Mouse (Mus musculus): ENCODE measurements at regions not wholly inside any gene's neighbourhood (a gene's known extent, or its start where the extent isn't known, plus 50 kb on each side); places are given as distances from the start of the nearest gene placed in this dataset.

DNA sequence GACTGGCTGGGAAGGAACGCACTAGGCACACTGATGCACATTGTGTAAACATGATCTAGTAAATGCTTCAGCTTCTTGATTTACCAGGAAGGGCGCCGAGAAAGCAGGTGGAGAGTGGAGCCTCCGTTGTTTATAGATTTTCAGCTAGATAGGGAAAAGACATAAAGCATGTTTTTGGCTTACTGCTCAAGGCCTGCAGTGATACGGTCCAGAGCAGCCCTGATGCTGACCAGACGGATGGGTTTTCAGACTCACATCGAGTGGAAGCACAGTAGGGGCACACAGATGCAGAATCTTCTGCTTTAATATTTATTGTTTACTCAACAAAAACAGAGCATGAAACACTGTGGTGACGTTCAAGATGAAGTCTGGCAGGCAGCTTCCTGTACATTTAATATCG lies 331.3 kb upstream of the Gm5148 start:
- Histone ChIP-seq H3K9ac (ENCODE audit: control insufficient read depth, low read depth, low read length, poor library complexity, severe bottlenecking) (no peak overlapping the region), H3K27me3 (ENCODE audit: control insufficient read depth in 1 of 2, insufficient read depth in 2 of 2, low read length in 2 of 2) (no peaks in the 10 kb centered on the region), H3K36me3 (ENCODE audit: control insufficient read depth in 1 of 2, insufficient read depth in 2 of 2, low read length in 2 of 2) (no peaks in the 10 kb centered on the region), H3K79me2 (ENCODE audit: control insufficient read depth, insufficient read depth, low read length, poor library complexity) (no peaks in the 10 kb centered on the region), H3K4me3 (ENCODE audit: control insufficient read depth in 1 of 2, insufficient read depth in 1 of 2, low read depth in 2 of 2, low read length in 2 of 2) (no peak overlapping the region), H3K4me1 (ENCODE audit: control insufficient read depth in 1 of 2, insufficient read depth in 2 of 2, low read length in 2 of 2) (no peaks in the 10 kb centered on the region), H3K27ac (ENCODE audit: control insufficient read depth, low read depth, low read length) (no peak overlapping the region), H3K9me3 (replicated peaks; ENCODE audit: insufficient read depth, low read length) (no peaks in the 10 kb centered on the region)
- no peak for TF ChIP-seq SMC3 (IDR thresholded peaks at IDR 0.05; ENCODE audit: low read depth, low read length)
- TF ChIP-seq KAT2A (conservative IDR thresholded peaks at IDR 0.05; ENCODE audit: low read depth, low read length), result no peak
- TF ChIP-seq TAL1 (IDR thresholded peaks at IDR 0.05; ENCODE audit: low read length), result no peak
- no peak for TF ChIP-seq E2F4 (IDR thresholded peaks at IDR 0.05; ENCODE audit: borderline replicate concordance, low read depth, low read length)
- TF ChIP-seq POLR2A (IDR thresholded peaks at IDR 0.05; ENCODE audit: control insufficient read depth in 1 of 2, insufficient read depth in 1 of 2, low read depth in 1 of 2, low read length in 2 of 2, poor library complexity in 1 of 2), result no peak
- no peak for TF ChIP-seq ZKSCAN1 (IDR thresholded peaks at IDR 0.05; ENCODE audit: low read depth, low read length)
- TF ChIP-seq GABPA (IDR thresholded peaks at IDR 0.05; ENCODE audit: low read depth, low read length), result no peak
- no peak for TF ChIP-seq BHLHE40 (IDR thresholded peaks at IDR 0.05; ENCODE audit: borderline replicate concordance, low read depth, low read length)
- TF ChIP-seq POLR2AphosphoS2 (IDR thresholded peaks at IDR 0.05; ENCODE audit: low read length), result no peak
- no peak for TF ChIP-seq MAZ (IDR thresholded peaks at IDR 0.05; ENCODE audit: low read depth, low read length)
- TF ChIP-seq CHD1 (IDR thresholded peaks at IDR 0.05; ENCODE audit: low read depth, low read length), result no peak
- no peak for TF ChIP-seq CHD2 (IDR thresholded peaks at IDR 0.05; ENCODE audit: low read length)
- no peak for TF ChIP-seq MYB (IDR thresholded peaks at IDR 0.05; ENCODE audit: low read depth, low read length)
- no peak for TF ChIP-seq HCFC1 (IDR thresholded peaks at IDR 0.05; ENCODE audit: low read depth, low read length)
- DNase-seq (ENCODE audit: low read depth, low spot score), result no peak

DNA sequence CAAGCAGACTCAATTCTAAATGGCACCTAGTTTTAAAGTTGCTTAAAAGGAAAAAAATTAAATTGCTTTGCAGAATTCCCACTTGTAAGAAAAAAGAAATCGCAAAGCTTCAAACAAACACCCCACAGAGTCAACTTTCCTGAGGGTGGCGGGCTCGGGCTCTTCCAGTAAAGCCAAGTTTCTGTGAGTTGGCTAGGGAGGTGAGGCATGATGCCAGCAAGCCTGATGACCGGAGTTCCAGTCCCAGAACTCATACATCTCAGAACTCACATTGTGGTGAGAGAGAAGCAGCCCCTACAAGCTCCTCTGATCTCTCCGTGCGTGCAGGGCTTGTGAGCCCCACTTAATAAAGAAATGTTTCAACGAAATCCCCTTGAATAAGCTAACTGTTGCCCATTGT lies 328.7 kb upstream of the Gm5148 start:
- Histone ChIP-seq H3K36me3 (ENCODE audit: control insufficient read depth in 1 of 2, insufficient read depth in 2 of 2, low read length in 2 of 2) (no peaks in the 10 kb centered on the region), H3K4me3 (ENCODE audit: control insufficient read depth in 1 of 2, insufficient read depth in 1 of 2, low read depth in 2 of 2, low read length in 2 of 2) (no peak overlapping the region), H3K9ac (ENCODE audit: control insufficient read depth, low read depth, low read length, poor library complexity, severe bottlenecking) (no peak overlapping the region), H3K27ac (ENCODE audit: control insufficient read depth, low read depth, low read length) (no peak overlapping the region), H3K9me3 (replicated peaks; ENCODE audit: insufficient read depth, low read length) (no peaks in the 10 kb centered on the region), H3K4me1 (ENCODE audit: control insufficient read depth in 1 of 2, insufficient read depth in 2 of 2, low read length in 2 of 2) (no peaks in the 10 kb centered on the region), H3K79me2 (ENCODE audit: control insufficient read depth, insufficient read depth, low read length, poor library complexity) (no peaks in the 10 kb centered on the region), H3K27me3 (ENCODE audit: control insufficient read depth in 1 of 2, insufficient read depth in 2 of 2, low read length in 2 of 2) (no peaks in the 10 kb centered on the region)
- DNase-seq (ENCODE audit: low read depth, low spot score), result no peak
- TF ChIP-seq CHD2 (IDR thresholded peaks at IDR 0.05; ENCODE audit: low read length) (no peak), NRF1 (IDR thresholded peaks at IDR 0.05; ENCODE audit: insufficient read depth, low read depth, low read length, poor library complexity, severe bottlenecking) (no peak), UBTF (IDR thresholded peaks at IDR 0.05; ENCODE audit: borderline replicate concordance, insufficient read depth, low read depth, low read length) (no peak), MXI1 (IDR thresholded peaks at IDR 0.05; ENCODE audit: low read depth, low read length) (no peak), MYC (IDR thresholded peaks at IDR 0.05; ENCODE audit: low read depth, low read length) (no peak), USF2 (IDR thresholded peaks at IDR 0.05; ENCODE audit: borderline replicate concordance in 1 of 2, insufficient read depth in 1 of 2, low read depth in 1 of 2, low read length in 2 of 2) (no peak), E2F4 (IDR thresholded peaks at IDR 0.05; ENCODE audit: borderline replicate concordance, low read depth, low read length) (no peak), POLR2AphosphoS5 (IDR thresholded peaks at IDR 0.05; ENCODE audit: borderline replicate concordance, low read depth, low read length) (no peak), RCOR1 (IDR thresholded peaks at IDR 0.05; ENCODE audit: low read depth, low read length) (no peak), ETS1 (IDR thresholded peaks at IDR 0.05; ENCODE audit: low read depth, low read length) (no peak), MAFK (IDR thresholded peaks at IDR 0.05; ENCODE audit: borderline replicate concordance, low read depth, low read length) (no peak), SIN3A (IDR thresholded peaks at IDR 0.05; ENCODE audit: low read length) (no peak), ZKSCAN1 (IDR thresholded peaks at IDR 0.05; ENCODE audit: low read depth, low read length) (no peak), TBP (IDR thresholded peaks at IDR 0.05; ENCODE audit: low read depth, low read length) (no peak), NELFE (IDR thresholded peaks at IDR 0.05; ENCODE audit: low read depth, low read length) (no peak), TAL1 (IDR thresholded peaks at IDR 0.05; ENCODE audit: low read length) (no peak), TCF12 (IDR thresholded peaks at IDR 0.05; ENCODE audit: low read depth, low read length) (no peak)
